Mouse (Mus musculus) bone marrow macrophage, adult 2 months (primary cell): Measurements from ENCODE around the gene Lgi1.

Experiments used
- CTCF ChIP-seq: IDR thresholded peaks from 2 replicates; pipeline ENCODE4 v1.5.1; 2012; ENCODE audit warnings: low read depth, mild to moderate bottlenecking, low read length, moderate library complexity
- POLR2A ChIP-seq: IDR thresholded peaks from 2 replicates; pipeline ENCODE4 v1.6.1; 2012; ENCODE audit warnings: mild to moderate bottlenecking, low read depth, low read length, borderline replicate concordance

GRCm38 (mm10) chr19:38323726-38324125 is 59.4 kb downstream of the Lgi1 start:
- no peak for TF ChIP-seq CTCF
- TF ChIP-seq POLR2A, result no peak
